Mouse (Mus musculus) frontal cortex, postnatal 36 days (tissue): ENCODE measurements around the gene Mlst8.
"Not testable (repeated sequence)": the region's sequence is repeated elsewhere in the genome, so short reads cannot be mapped to it uniquely, and the experiment has no call there.

ENCODE experiments used
- DNase-seq, 2 experiments: peaks; one replicate each; pipeline ENCODE4 v3.0.0; 2022; ENCODE audit warnings: low spot score in 2 of 2

Gene Mlst8

GRCm38 (mm10) chr17:24469336-24469909 is 9.5 kb downstream of the Mlst8 start:
- no peak for DNase-seq

- DNase-seq, result no peak
These were observed 10.1 kb downstream of the Mlst8 start for GRCm38 (mm10) chr17:24468636-24469246.

GRCm38 (mm10) chr17:24463374-24464133 is 15.3 kb downstream of the Mlst8 start:
- no peak for DNase-seq

GRCm38 (mm10) chr17:24462932-24463331 is 15.9 kb downstream of the Mlst8 start:
- no peak for DNase-seq

GRCm38 (mm10) chr17:24461580-24461979 is 17.3 kb downstream of the Mlst8 start:
- no peak for DNase-seq

- not testable (repeated sequence) for DNase-seq
These were observed 23.2 kb downstream of the Mlst8 start for GRCm38 (mm10) chr17:24455523-24456206.

GRCm38 (mm10) chr17:24454756-24455522 is 23.9 kb downstream of the Mlst8 start:
- DNase-seq, result peak; percentile 99

- no peak for DNase-seq
These were observed 24.6 kb downstream of the Mlst8 start for GRCm38 (mm10) chr17:24454218-24454755.

- DNase-seq, result no peak
These were observed 25.5 kb downstream of the Mlst8 start for GRCm38 (mm10) chr17:24453372-24453771.

GRCm38 (mm10) chr17:24451220-24451619 is 27.7 kb downstream of the Mlst8 start:
- DNase-seq, result no peak

- no peak for DNase-seq
These were observed 29.4 kb downstream of the Mlst8 start for GRCm38 (mm10) chr17:24449507-24449906.

- DNase-seq, result no peak
These were observed 32.3 kb downstream of the Mlst8 start for GRCm38 (mm10) chr17:24446590-24446989.

GRCm38 (mm10) chr17:24443409-24443808 is 35.5 kb downstream of the Mlst8 start:
- DNase-seq, result peak; percentile 45 to 50

GRCm38 (mm10) chr17:24442632-24443155 is 36.2 kb downstream of the Mlst8 start, which contains the start of gene Dnase1l2:
Dnase1l2 (minus strand) TSS chr17:24443105.
- no peak for DNase-seq

GRCm38 (mm10) chr17:24442107-24442506 is 36.8 kb downstream of the Mlst8 start:
- no peak for DNase-seq

GRCm38 (mm10) chr17:24441148-24441547 is 37.7 kb downstream of the Mlst8 start:
- no peak for DNase-seq

GRCm38 (mm10) chr17:24440377-24440776 is 38.5 kb downstream of the Mlst8 start:
- DNase-seq, result no peak

- DNase-seq, result peak in 1 of 2 experiments; percentile 55
These were observed 41.9 kb downstream of the Mlst8 start for GRCm38 (mm10) chr17:24437016-24437415.

- no peak for DNase-seq
These were observed 49.5 kb downstream of the Mlst8 start for GRCm38 (mm10) chr17:24429201-24429983.

- no peak for DNase-seq
These were observed 51.7 kb downstream of the Mlst8 start for GRCm38 (mm10) chr17:24427170-24427557.
